Mouse (Mus musculus) liver, embryonic 15.5 days (tissue): ENCODE measurements at regions not wholly inside any gene's neighbourhood (a gene's known extent, or its start where the extent isn't known, plus 50 kb on each side); places are given as distances from the start of the nearest gene placed in this dataset.

Experiments
- ATAC-seq: fragments of 200-750 bp; cut with Nextera tagmentation; 2 replicates; pipeline ENCODE4 v1.8.0; 2017; ENCODE audit warnings: moderate number of reproducible peaks, mild to moderate bottlenecking, moderate library complexity; ENCODE audit not compliant: insufficient read depth
- H3K27ac ChIP-seq: fragments of 300-500 bp; sonication (generic); replicated peaks from 2 replicates; pipeline ENCODE4 v1.5.1; 2015; ENCODE audit warnings: mild to moderate bottlenecking, inconsistent platforms
- H3K27me3 ChIP-seq: fragments of 300-500 bp; sonication (generic); 2 replicates; pipeline ENCODE4 v1.6.1; 2015; ENCODE audit warnings: mild to moderate bottlenecking, inconsistent platforms
- H3K36me3 ChIP-seq: fragments of 300-500 bp; sonication (generic); replicated peaks from 2 replicates; pipeline ENCODE4 v1.6.1; 2015; ENCODE audit warnings: moderate library complexity, mild to moderate bottlenecking, inconsistent platforms
- H3K4me1 ChIP-seq: fragments of 300-500 bp; sonication (generic); replicated peaks from 2 replicates; pipeline ENCODE4 v1.6.1; 2015; ENCODE audit warnings: inconsistent platforms
- H3K4me2 ChIP-seq: fragments of 300-500 bp; sonication (generic); 2 replicates; pipeline ENCODE4 v1.6.1; 2015; ENCODE audit warnings: moderate library complexity, mild to moderate bottlenecking, inconsistent platforms
- H3K4me3 ChIP-seq: fragments of 300-500 bp; sonication (generic); replicated peaks from 2 replicates; pipeline ENCODE4 v1.5.1; 2015; ENCODE audit warnings: mild to moderate bottlenecking, inconsistent platforms
- H3K9ac ChIP-seq: fragments of 300-500 bp; sonication (generic); 2 replicates; pipeline ENCODE4 v1.6.1; 2015; ENCODE audit warnings: moderate library complexity, mild to moderate bottlenecking, inconsistent platforms
- H3K9me3 ChIP-seq: fragments of 300-500 bp; sonication (generic); replicated peaks from 2 replicates; pipeline ENCODE4 v1.6.1; 2016; ENCODE audit warnings: inconsistent platforms
- WGBS: fragments of 180-500 bp; shearing (Covaris S2); methylation state at CpG from one replicate; pipeline ENCODE4 v1.1.7; 2015; ENCODE audit warnings: mixed read lengths; ENCODE audit not compliant: insufficient replicate concordance; 5-methylcytosine and 5-hydroxymethylcytosine counted together

GRCm38 (mm10) chr15:61766544-61767094 is 843.8 kb upstream of the A1bg start:
- H3K27ac ChIP-seq: no peak overlapping the region
- H3K4me2 ChIP-seq: no peak overlapping the region
- H3K27me3 ChIP-seq: no peaks in the 10 kb centered on the region
- no peak overlapping the region for H3K9ac ChIP-seq
- no peaks in the 10 kb centered on the region for H3K36me3 ChIP-seq
- no peak for ATAC-seq
- no peak overlapping the region for H3K4me3 ChIP-seq
- WGBS: 54% methylated on average over 2 of the region's 2 CpGs
- no peaks in the 10 kb centered on the region for H3K9me3 ChIP-seq
- no peaks in the 10 kb centered on the region for H3K4me1 ChIP-seq

GRCm38 (mm10) chr15:61753802-61754201 is 831.0 kb upstream of the A1bg start:
- H3K4me2 ChIP-seq: no peak overlapping the region
- H3K27ac ChIP-seq: no peak overlapping the region
- no peaks in the 10 kb centered on the region for H3K36me3 ChIP-seq
- no peak overlapping the region for H3K4me3 ChIP-seq
- ATAC-seq: no peak
- 63% methylated on average over 2 of the region's 2 CpGs for WGBS
- H3K27me3 ChIP-seq: no peaks in the 10 kb centered on the region
- no peaks in the 10 kb centered on the region for H3K9me3 ChIP-seq
- H3K4me1 ChIP-seq: no peaks in the 10 kb centered on the region
- H3K9ac ChIP-seq: no peak overlapping the region

DNA sequence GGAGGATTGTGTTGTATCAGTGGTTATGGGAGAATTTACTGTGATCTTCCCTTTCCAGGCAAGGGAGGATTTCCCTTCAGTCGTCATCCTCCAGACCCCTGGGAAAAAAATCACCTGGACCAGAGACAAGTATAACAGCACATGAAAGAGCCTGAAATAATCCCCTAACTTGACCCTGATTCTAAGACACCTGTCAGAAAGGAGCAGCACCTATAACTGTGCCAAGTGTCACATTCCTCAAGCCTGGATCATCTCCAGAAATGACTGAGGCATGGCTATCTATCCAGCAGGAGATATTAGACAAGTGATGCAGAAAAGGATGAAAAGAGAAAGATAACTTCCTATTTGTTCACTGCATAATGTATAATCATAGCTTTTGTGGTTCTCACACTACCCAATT is 800.9 kb upstream of the A1bg start:
- ATAC-seq: no peak
- Histone ChIP-seq H3K36me3 (no peaks in the 10 kb centered on the region), H3K4me1 (no peaks in the 10 kb centered on the region), H3K27me3 (no peaks in the 10 kb centered on the region), H3K9ac (no peak overlapping the region), H3K4me3 (no peak overlapping the region), H3K27ac (no peak overlapping the region), H3K9me3 (no peaks in the 10 kb centered on the region), H3K4me2 (no peak overlapping the region)
- 50% methylated on average over 1 of the region's 1 CpGs for WGBS

DNA sequence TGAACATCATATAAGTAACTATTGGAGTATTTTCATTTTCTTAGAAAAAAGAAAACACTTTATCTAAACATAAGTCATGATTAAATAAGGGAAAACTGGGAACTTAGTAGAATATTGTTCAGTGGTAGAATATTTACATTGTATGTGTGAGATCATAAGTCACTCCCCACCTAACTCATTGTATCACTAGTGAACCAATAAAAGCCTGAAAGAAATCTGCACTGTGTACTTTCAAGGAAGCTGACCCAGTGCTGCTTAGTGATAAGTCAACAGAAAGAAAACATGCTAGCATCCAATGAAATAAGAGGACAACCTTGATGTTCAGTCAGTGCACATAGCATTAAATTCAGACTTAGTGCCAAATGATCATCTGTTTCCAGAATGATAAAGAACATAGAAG is 795.7 kb upstream of the A1bg start:
- Histone ChIP-seq H3K36me3 (no peaks in the 10 kb centered on the region), H3K9ac (no peak overlapping the region), H3K9me3 (no peaks in the 10 kb centered on the region), H3K4me2 (no peak overlapping the region), H3K4me1 (no peaks in the 10 kb centered on the region), H3K27me3 (no peaks in the 10 kb centered on the region), H3K27ac (no peak overlapping the region), H3K4me3 (no peak overlapping the region)
- no peak for ATAC-seq

DNA sequence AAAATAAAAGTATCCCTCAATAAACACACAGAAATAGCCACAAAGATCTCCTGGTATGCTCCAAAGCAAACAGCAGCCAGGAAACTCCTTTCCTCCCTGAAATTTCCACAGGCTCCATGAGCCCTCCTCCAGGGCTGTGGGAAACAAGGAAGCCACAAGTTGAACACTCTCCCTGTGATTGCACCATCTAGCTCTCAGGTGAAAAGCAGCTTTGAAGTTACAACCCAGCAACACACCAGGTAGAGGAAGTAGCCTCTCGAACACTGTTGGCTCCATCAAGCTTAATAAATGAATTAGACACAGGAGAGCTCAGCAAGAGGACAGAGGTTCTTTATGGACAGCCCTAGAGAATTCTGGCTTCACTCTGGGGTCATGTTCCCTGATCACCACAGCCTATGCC is 794.4 kb upstream of the A1bg start:
- no peak overlapping the region for H3K4me2 ChIP-seq
- ATAC-seq: no peak
- no peak overlapping the region for H3K9ac ChIP-seq
- no peak overlapping the region for H3K27ac ChIP-seq
- no peaks in the 10 kb centered on the region for H3K4me1 ChIP-seq
- WGBS: 38% methylated on average over 1 of the region's 1 CpGs
- no peaks in the 10 kb centered on the region for H3K36me3 ChIP-seq
- no peak overlapping the region for H3K4me3 ChIP-seq
- no peaks in the 10 kb centered on the region for H3K9me3 ChIP-seq
- H3K27me3 ChIP-seq: no peaks in the 10 kb centered on the region

GRCm38 (mm10) chr15:61713953-61714352 is 791.1 kb upstream of the A1bg start:
- Histone ChIP-seq H3K27me3 (no peaks in the 10 kb centered on the region), H3K4me3 (no peak overlapping the region), H3K4me2 (no peak overlapping the region), H3K27ac (no peak overlapping the region), H3K9me3 (no peaks in the 10 kb centered on the region), H3K4me1 (no peaks in the 10 kb centered on the region), H3K9ac (no peak overlapping the region), H3K36me3 (no peaks in the 10 kb centered on the region)
- no peak for ATAC-seq
- 40% methylated on average over 2 of the region's 2 CpGs for WGBS

DNA sequence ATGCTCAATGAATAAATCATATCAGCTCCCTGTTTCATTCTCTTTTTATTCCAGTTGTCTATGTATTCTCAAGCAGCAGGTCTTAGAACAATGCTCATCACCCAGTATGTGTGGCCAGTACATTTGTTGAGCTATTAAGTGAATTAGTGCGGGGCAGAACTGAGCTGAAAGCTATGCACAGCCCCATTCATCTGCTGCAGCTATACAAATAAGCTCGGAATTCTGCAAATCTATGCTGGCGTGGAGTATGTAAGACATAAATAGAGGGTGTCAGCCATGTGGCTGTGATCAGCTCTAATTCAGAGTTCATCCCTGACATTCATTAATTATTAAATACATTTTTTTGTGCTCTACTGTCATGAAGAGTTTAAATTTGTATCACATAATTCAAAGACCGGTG is 786.1 kb upstream of the A1bg start:
- WGBS: 72% methylated on average over 4 of the region's 4 CpGs
- Histone ChIP-seq H3K9me3 (no peaks in the 10 kb centered on the region), H3K27ac (no peak overlapping the region), H3K9ac (no peak overlapping the region), H3K4me2 (no peak overlapping the region), H3K27me3 (no peaks in the 10 kb centered on the region), H3K36me3 (no peaks in the 10 kb centered on the region), H3K4me1 (no peaks in the 10 kb centered on the region), H3K4me3 (no peak overlapping the region)
- ATAC-seq: no peak

- ATAC-seq: no peak
- Histone ChIP-seq H3K36me3 (no peaks in the 10 kb centered on the region), H3K9me3 (no peaks in the 10 kb centered on the region), H3K4me1 (no peaks in the 10 kb centered on the region), H3K27ac (no peak overlapping the region), H3K9ac (no peak overlapping the region), H3K27me3 (no peaks in the 10 kb centered on the region), H3K4me3 (no peak overlapping the region), H3K4me2 (no peak overlapping the region)
- WGBS: 43% methylated on average over 6 of the region's 6 CpGs
Measured at GRCm38 (mm10) chr15:61707952-61708351, 785.1 kb upstream of the A1bg start.

- no peak overlapping the region for H3K4me3 ChIP-seq
- no peaks in the 10 kb centered on the region for H3K4me1 ChIP-seq
- no peak overlapping the region for H3K27ac ChIP-seq
- no peaks in the 10 kb centered on the region for H3K27me3 ChIP-seq
- no peak for ATAC-seq
- no peak overlapping the region for H3K4me2 ChIP-seq
- 62% methylated on average over 1 of the region's 1 CpGs for WGBS
- no peak overlapping the region for H3K9ac ChIP-seq
- H3K36me3 ChIP-seq: no peaks in the 10 kb centered on the region
- H3K9me3 ChIP-seq: no peaks in the 10 kb centered on the region
Measured at GRCm38 (mm10) chr15:61692679-61693078, 769.9 kb upstream of the A1bg start.

DNA sequence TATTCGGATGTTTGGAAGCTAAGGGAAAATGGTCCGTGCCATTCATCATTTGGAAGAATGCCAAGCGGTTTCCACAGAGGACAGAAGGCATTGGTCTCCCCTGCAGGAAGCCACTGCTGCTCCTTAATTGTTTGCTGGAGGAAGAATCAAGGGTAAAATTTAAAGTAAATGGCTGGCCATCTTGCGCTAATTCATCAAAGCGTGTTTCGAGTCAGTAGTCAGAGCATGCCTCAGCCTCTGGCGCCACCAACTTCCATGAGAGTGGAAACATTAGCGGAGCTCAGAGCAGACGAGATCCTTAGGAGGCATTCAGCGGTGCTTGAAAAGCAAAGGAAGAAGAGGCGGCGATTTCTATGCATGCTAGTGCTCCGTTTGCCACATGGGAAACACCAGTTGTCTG is 767.6 kb upstream of the A1bg start:
- 76% methylated on average over 13 of the region's 13 CpGs for WGBS
- Histone ChIP-seq H3K27me3 (no peaks in the 10 kb centered on the region), H3K9ac (no peak overlapping the region), H3K4me1 (no peaks in the 10 kb centered on the region), H3K27ac (no peak overlapping the region), H3K4me2 (no peak overlapping the region), H3K36me3 (no peaks in the 10 kb centered on the region), H3K9me3 (no peaks in the 10 kb centered on the region), H3K4me3 (no peak overlapping the region)
- no peak for ATAC-seq

DNA sequence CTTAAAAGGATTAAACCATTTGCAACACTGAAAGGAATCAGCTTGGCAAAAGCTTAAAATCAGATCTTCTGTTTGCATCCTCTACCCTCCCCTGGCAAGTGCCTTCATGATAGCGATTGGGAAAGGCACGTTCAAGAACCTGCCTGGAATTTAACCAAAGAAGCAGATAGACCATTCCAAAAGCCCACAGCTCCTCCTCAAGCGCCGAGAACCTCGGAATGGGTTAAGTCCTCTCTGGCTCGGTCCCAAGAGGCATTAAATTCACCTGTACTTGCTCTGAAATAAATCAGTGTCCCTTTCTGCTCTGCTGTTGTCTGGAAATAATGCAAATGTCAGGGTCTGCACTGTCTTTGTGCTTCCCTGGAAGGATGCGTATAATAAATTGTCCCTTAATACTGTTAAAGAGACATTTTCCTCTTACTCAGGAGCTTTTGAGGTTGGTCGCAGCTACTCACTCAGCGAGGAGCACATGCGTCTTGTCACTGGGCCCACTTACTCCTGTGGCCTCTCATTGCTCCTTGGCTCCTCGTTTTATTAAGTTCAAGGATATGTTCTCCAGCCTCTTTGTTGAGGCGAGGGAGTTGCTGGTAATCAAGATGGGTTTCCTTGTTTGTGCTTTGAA is 767.1 kb upstream of the A1bg start:
- ATAC-seq: no peak
- Histone ChIP-seq H3K27me3 (no peaks in the 10 kb centered on the region), H3K4me1 (no peaks in the 10 kb centered on the region), H3K4me3 (no peak overlapping the region), H3K36me3 (no peaks in the 10 kb centered on the region), H3K9me3 (no peaks in the 10 kb centered on the region), H3K9ac (no peak overlapping the region), H3K27ac (no peak overlapping the region), H3K4me2 (no peak overlapping the region)
- 68% methylated on average over 12 of the region's 12 CpGs for WGBS

DNA sequence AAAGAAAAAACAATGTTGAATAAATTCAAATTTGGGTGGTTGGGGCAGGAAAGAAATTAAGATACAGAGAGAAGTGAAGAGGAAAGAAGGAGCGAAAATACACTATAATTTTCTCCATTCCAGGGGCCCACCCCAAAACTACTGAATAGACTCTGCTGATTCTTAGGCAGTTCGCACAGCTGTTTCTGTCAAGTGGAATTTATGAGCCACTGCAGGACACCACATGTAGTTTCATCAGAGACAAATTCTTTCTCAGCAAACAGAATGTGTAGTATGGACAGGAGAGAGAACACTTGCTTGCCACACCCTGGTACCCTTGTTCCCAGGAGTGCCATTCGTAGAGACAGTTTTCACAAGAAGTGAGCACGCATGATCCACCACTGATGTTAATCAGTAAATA is 760.2 kb upstream of the A1bg start:
- no peaks in the 10 kb centered on the region for H3K36me3 ChIP-seq
- no peaks in the 10 kb centered on the region for H3K4me1 ChIP-seq
- no peak overlapping the region for H3K4me3 ChIP-seq
- no peaks in the 10 kb centered on the region for H3K27me3 ChIP-seq
- H3K27ac ChIP-seq: no peak overlapping the region
- ATAC-seq: no peak
- WGBS: 65% methylated on average over 4 of the region's 4 CpGs
- no peak overlapping the region for H3K4me2 ChIP-seq
- no peaks in the 10 kb centered on the region for H3K9me3 ChIP-seq
- H3K9ac ChIP-seq: no peak overlapping the region
